Mouse (Mus musculus) layer of hippocampus, postnatal 25 days (tissue): ENCODE results near the gene Dstn. TPM values are rescaled to one million over a fixed set of nuclear protein-coding genes. Genes with fewer than 3 reads are reported as not detected.

Experiments
- total RNA-seq, 2 experiments: library from RNA; stranded (reverse); gene quantifications; 2 replicates each; pipeline ENCODE4 v1.2.3; 2021

The Dstn gene
- total RNA-seq, 2 experiments from 2014 or later = 207 to 232 TPM

Other genes with a start within 250 kb of the Dstn start
- under 1 TPM; 0.77 to 0.86 TPM for gene Bfsp1, start 52.1 kb upstream of the Dstn start, total RNA-seq
- gene Rrbp1, start 95.9 kb downstream of the Dstn start, total RNA-seq = 10 to 100 TPM; 61.6 to 72.9 TPM
- gene Banf2, start 117.7 kb downstream of the Dstn start, total RNA-seq = not detected